Mouse (Mus musculus) skeletal muscle tissue, adult 2 months (tissue): ENCODE measurements around the gene Ssh1.
A peak's percentile ranks its signal among the peaks of the same experiment; 100 is the strongest.

ENCODE experiments used
- DNase-seq: peaks from one replicate; pipeline ENCODE4 v3.0.0-alpha.2; 2012; ENCODE audit warnings: low read depth, low spot score

The Ssh1 gene

DNA sequence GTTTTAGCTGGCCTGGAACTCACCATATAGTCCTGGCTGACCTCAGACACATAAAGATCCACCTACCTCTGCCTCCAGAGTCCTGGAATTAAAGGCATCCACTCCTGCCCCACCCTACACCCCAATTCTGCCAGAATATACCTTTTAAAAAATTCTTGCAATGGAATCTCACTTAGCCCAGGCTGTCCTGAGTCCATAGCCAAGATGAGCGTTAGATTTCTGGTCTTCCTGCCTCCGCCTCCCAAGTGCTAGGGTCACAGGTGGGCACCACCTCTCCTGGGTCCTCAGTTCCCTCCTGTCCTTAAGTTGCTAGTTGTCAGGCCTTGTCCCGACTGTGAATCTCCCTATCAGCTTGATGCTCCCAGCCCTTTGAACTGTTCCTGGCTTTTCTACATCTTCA lies 61.4 kb downstream of the Ssh1 start:
- DNase-seq: no peak

DNA sequence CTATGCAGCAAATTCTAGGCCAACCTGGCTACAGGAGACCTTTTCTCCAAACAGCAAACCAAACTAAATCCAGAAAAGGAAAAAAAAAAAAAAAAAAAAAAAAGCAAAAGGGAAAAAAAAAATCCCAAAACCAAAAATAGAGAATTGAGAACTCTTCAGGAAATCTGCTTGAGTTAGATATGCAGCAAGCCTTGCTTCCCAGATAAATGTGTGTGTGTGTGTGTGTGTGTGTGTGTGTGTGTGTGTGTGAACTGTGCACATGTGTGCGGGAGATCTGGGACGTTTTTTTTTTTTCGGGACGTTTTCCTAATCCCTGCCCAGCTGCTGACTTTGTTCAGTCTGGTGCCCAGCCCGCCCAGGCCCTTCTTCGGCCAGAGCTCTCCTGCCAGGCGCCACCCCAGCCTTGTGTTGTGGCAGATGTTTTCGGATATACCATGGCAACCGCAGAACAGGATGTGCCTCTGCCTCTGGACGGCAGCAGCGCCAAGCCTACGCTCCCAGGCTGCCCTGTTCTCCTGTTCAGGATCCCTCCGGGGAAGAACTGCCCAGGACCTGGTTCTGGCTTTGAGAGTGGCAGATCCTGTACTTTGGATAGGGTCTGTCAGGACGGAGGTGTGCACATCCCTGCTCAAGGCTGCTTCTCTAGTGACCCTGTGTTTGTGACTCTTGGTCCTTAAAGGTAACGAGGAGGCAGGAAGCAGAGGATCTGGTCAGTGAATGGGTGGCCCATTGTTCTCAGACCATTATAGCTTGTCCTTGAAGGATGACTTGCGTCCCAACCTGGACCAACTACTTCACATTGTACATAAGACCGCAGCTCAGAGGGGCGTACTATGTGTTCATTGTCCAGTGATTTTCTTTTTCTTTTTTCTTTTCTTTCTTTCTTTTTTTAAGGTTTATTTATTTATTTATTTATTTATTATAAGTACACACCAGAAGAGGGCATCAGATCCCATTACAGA lies 62.8 kb downstream of the Ssh1 start:
- peak; percentile 83 for DNase-seq

- DNase-seq: peak; percentile 46
Measured at GRCm38 (mm10) chr5:113929950-113930647, 63.6 kb downstream of the Ssh1 start.

GRCm38 (mm10) chr5:113929526-113929925 lies 64.2 kb downstream of the Ssh1 start:
- no peak for DNase-seq

DNA sequence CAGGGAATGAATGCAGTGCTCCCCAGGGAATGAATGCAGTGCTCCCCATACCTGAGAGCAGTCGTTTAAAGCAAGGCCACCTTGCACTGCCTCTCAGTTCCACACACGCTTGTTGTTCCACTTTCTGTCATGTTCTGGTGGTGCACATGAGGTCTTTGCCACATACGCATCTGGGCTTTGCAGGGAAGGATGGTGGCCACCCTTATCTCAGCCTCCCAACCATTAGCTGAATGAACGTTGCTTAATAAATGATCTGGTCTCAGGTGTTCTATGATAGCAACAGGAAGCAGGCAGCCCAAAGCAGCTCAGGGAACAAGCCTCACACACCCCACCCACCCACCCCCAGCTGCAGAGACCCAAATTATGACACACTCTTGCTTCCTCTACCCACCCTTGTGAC lies 69.1 kb downstream of the Ssh1 start:
- no peak for DNase-seq

DNA sequence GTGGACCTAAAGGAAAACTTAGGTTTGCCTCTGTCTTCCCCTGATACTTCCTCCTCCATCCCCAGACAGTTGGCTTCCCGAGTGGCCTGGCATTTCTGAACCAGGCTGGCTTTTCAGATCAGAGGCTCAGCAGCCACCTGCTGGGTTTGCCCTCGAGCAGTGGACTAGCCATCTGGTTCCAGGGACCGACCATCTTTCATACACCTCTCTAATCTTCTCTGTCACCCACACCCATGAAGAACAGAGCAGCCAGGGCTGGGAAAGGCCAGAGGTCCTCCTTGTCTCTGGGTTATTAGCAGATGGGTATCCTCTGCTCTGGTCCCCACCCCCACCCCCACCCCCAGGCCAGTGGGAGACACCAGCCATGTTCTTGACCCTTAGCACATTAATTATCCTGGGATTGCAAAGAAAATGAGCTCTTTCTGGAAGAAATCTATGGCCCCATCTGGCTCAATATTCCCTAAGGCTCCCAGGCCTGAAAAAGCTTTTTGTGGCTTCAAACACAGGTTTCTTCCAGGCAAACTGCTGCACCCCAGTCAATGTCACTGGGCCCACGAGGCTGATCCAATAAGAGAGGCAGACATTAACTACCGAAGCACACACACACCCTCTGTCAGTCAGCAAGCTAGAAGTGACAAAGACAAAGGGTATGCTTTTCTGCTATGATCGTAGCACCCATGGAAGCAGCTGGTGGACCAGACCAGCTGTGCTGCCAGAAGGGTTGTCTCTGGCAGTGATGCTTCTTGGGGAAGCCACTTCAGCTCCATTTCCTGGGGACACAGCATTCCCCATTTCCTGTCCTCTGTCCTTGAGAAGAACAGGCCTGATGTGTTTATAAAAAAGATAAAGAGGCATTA lies 72.2 kb downstream of the Ssh1 start:
- DNase-seq: no peak

DNA sequence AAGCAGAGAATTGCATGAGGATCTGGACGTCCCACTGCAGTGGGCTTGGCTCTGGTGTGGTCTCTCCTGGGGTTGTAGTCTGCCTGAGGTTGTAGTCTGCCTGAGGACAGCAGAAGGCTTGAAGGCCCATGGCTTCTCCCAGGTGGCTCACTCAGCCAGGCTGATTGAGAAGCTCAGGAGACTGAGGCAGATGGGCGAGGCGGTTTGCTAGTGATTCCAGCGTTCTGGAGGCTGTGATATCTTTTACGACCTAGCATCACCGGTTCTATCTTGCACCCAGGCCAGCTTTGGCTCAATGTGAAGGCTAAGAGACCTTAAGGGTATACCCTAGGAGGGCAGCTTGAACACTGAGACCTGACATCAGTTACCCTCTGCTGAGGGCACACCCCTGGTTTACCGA lies 74.6 kb downstream of the Ssh1 start:
- no peak for DNase-seq

- peak; percentile 77 for DNase-seq
Measured at GRCm38 (mm10) chr5:113918654-113919053, 75.0 kb downstream of the Ssh1 start.

GRCm38 (mm10) chr5:113910705-113911104 lies 83.0 kb downstream of the Ssh1 start:
- no peak for DNase-seq

DNA sequence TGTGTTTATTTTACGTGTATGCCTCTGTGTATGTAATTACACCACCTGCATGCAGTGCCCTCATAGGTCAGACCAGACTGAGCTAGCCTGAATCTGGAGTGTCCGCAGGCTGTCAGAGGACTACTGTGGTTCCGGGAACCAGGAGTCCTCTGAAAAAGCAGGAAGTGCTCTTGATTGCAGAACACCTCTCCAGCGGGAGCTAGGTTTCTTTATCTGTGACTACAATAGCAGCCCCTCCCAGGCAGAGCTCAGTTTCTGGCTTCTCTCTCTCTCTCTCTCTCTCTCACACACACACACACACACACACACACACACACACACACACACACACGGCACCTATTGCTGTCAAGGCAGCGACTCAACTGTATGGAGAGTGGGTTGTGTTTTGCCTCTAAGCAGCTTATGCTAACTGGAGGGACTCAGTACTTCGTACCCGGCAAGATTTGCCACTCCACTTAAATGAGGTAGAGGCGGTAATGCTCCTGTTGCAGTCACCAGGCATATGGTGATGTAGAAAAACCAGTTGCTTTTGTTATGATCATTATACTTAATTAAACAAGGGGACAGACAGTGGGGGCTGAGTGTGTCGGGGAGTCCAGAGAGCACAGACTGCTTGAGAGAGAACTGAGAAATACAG lies 83.5 kb downstream of the Ssh1 start:
- DNase-seq: no peak

DNA sequence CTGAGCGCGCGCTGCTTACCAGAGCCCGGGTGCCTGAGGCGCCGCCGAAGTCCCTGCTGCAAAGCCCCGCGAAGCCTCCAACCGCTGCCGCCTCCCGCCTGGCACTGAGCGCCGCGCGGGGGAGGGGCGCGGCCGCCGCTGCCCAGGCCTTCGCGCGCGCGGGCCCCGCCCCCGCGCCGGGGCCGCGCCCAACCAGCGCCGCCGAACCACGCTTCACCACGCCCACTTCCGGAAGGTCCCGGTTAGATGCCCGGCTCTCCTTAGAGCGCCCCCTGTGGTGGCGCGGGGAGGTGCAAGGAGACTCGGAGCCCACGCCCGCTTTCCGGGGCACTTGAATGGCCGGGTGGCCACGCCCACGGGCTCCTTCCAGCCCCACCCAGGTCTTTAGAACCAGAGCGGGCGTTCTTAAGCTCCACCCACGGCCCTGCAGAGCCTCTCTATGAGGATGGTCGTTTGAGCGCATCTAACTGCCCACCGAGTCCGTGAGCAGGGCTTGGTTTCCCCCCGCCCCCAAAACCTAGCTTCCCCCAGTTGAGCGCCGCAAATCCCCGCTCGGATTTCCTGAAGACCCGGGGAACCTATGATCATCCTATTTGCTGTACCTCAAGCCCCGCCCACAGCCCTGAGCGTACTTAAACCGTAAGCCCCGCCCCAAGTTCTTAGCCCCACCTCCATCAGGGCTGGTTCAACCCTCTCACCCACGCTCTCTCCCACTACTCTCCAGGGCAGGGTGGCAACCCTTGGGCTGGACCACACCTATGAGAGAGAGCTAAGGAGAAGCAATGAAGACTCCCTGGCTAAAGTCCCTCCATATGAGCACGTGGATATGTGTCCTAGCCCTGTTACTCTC lies 84.9 kb downstream of the Ssh1 start, which contains the start of gene Coro1c:
Gene Coro1c (minus strand): TSS at position 167 of the 850 bp plus-strand sequence.
- DNase-seq: peak; percentile 96

DNA sequence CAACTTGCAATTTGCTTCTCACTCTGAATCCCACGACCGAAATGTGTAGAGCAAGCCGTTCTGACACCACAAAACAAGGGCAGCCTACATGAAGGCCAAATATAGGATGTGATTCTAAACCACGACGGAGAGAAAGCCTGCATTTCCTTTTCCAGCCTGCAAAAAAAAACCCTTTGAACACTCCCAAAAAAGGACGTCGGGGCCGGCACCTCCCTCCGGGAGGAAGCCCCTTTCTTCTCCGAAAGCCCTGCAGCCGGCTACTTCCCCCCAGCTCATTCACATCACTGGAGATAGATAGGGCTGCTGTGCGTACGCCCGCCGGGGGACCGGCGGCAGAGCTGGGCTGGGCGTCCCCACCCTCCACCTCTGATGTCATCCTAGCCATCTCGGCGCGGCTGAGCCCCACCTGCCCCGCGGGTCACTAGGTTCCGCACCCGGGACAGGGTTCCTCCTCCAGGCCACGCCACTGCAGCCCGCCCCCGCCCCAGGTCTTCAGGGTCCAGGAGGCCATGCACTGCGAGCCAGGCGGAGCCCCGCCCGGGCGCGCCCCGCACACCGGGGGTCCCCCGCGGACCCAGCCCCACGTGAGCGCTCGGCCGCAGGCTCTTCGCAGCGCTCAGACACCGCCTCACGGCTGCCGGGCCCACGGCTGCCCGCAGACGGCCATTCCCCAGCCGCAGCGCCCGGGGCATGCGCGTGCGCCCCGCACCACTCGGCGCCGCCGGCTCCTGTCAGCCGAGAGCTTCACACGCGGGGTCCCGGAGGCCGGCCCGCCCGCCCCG lies 85.7 kb downstream of the Ssh1 start:
- DNase-seq: no peak

DNA sequence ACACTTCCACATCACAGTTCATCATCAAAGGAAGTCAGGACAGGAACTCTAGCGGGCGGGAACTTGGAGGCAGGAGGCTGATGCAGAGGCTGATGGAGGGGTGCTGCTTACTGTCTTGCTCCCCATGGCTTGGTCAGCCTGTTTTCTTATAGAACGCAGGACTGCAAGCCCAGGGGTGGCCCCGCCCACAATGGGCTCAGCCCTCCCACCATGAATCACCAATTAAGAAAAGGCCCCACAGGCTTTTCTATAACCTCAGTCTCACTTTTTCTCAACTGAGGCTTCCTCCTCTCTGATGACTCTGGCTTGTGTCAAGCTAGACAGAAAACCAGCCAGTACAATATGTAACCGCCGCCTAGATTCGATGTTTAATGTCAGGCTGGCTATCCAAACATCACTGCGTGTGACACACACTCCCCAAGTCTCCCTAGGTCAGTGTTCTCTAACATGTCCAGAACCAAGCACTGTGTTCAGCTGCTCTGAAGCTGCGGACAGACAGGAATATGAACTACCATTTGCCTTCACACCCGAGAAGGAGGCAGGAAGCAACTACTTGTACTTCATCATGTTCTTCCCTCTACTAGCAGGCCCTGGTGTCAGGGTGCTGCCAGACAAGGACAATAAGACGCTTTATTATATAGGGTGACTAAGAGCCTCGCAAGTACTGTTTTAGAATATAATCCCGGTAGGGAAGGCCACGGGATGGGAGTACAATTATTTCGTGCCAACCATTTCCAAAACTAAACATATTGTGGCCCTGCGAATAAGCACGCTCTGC lies 86.5 kb downstream of the Ssh1 start:
- DNase-seq: no peak

DNA sequence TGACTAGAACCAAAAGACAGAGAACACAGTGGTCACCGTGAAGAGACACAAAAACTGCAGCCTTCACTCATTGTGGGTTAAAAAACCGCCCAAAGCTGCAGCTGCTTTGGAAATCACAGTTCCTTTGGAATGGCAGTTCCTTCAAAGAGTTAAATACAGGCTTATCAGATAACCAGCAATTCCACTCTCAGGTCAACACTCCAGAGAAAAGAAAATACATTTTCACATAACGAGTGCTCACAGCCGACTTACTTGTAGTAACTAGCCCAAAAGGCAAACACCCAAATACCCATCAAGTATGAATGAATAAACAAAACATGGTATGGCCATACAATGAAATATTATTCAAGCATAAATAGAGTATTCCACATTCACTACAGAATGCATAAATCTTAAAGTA lies 88.7 kb downstream of the Ssh1 start:
- DNase-seq: no peak

DNA sequence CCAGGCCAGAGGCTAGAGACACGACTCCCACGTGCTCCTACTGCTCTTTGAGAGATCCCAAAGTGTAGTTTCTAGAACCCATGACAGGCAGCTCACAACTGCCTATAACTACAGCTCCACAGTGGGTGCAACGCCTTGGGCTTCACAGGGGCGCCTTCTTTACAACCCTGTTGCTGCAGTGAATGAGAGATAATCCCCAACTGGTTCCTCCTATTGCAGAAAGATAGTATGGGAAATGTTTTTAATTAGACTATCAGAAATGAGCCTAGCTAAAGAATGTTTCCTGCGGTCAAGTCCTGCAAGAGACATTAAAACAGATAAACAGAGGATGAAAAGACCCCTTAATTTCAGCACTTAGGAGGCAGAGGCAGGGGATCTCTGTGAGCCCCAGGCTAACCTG lies 90.7 kb downstream of the Ssh1 start:
- DNase-seq: no peak

DNA sequence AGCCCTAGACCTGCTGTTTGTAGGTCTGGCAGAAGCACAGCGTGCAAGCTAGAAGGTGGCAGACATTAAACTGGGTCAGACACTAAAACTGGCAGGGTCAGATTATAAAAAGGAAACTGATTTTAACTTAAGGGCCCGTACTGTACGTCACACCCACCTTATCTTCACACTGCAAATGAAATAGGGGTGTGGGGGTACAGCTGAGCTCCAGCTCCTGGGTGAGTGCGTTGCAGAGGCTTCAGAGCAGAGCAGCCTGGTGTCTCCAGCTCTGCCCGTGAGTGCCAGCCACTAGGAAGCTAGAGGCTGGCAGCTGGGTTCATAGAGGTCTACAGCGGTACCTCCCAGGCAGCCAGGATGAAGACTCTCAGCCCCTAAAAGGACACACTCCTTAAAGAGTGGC lies 91.7 kb downstream of the Ssh1 start:
- no peak for DNase-seq

DNA sequence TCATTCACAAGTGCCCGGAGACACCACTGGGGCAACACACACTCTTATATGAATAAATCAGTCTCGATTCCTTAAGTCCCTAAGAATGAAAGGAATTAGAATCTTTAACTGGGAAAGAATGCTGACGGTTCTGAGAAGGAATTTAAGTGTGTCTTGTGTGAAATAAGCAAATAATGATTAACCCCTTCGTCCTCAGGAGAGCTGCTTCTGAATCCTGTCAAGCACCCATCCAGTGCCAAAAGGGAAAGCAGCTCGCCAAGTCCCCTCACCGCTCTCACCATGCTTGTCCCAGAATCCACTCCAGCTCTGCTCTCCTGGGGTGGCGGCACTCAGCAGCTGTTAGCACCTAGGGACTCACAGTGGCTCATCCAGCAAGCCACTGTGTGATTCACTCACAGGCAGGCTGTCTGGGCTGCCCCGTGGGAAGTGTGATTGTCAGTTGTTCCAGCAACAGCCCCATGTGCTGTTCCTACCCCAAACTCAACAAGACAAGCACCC lies 92.6 kb downstream of the Ssh1 start:
- no peak for DNase-seq

GRCm38 (mm10) chr5:113899543-113899942 lies 94.2 kb downstream of the Ssh1 start:
- no peak for DNase-seq

DNA sequence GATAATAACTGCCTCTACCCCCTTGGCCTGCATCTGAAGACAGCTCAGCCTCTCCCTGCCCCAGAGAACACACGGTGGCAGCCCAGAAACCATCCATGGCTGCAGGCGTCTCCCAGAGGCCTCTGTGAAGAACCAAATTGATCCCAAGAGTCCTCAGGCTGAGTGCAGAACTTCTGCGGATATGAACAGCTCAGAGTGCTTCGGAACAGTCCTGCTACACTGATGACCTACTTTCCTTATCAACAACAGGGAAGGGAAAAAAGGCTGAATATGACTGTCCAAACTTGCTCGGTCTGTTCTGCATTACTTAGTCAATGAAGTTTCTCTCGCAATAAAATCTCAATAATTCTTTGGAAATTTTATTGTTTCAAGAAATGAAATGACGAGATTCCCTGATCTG lies 101.7 kb downstream of the Ssh1 start:
- DNase-seq: no peak
